Mouse (Mus musculus) brain, embryonic 14.5 days (tissue): ENCODE data around the gene March9.
"Not testable (repeated sequence)": the region's sequence is repeated elsewhere in the genome, so short reads cannot be mapped to it uniquely, and the experiment has no call there.

Experiments
- CTCF ChIP-seq: fragments of 200-500 bp; IDR thresholded peaks from 2 replicates; pipeline ENCODE4 v1.5.1; 2012; ENCODE audit warnings: inconsistent platforms, mild to moderate bottlenecking, moderate library complexity, borderline replicate concordance; ENCODE audit not compliant: insufficient read depth, insufficient read length; ENCODE audit errors: extremely low read depth
- POLR2A ChIP-seq: fragments of 200-500 bp; IDR thresholded peaks from 2 replicates; pipeline ENCODE4 v1.6.1; 2012; ENCODE audit warnings: mild to moderate bottlenecking, inconsistent platforms, borderline replicate concordance; ENCODE audit not compliant: poor library complexity, insufficient read depth, insufficient read length, severe bottlenecking; ENCODE audit errors: extremely low read depth

GRCm38 (mm10) chr10:127072969-127073368 lies 13.0 kb upstream of the March9 start:
- TF ChIP-seq POLR2A, CTCF: not testable (repeated sequence)
